Mouse (Mus musculus) megakaryocyte, embryonic 14.5 days (primary cell): ENCODE results near the gene Ppcdc. TPM values are rescaled to one million over a fixed set of nuclear protein-coding genes. Genes with fewer than 3 reads are reported as not detected.

Experiments
- H3K27me3 ChIP-seq: replicated peaks from 2 replicates; pipeline ENCODE3; 2012; ENCODE audit warnings: inconsistent platforms
- H3K36me3 ChIP-seq: replicated peaks from 2 replicates; pipeline ENCODE3; 2012; ENCODE audit warnings: low read length, inconsistent platforms, mixed read lengths
- H3K4me1 ChIP-seq: 2 replicates; pipeline ENCODE4 v1.6.1; 2012; ENCODE audit warnings: inconsistent platforms
- H3K4me3 ChIP-seq: replicated peaks from 2 replicates; pipeline ENCODE3; 2012; ENCODE audit warnings: moderate library complexity, mild to moderate bottlenecking, inconsistent platforms
- H3K9me3 ChIP-seq: 2 replicates; pipeline ENCODE4 v1.6.1; 2012; ENCODE audit warnings: inconsistent platforms
- FLI1 ChIP-seq: IDR thresholded peaks from 2 replicates; pipeline ENCODE4 v1.6.1; 2012; ENCODE audit warnings: low read length, inconsistent platforms, mixed read lengths
- GATA1 ChIP-seq: IDR thresholded peaks from 3 replicates; pipeline ENCODE4 v1.6.1; 2012; ENCODE audit warnings: mixed read lengths, low read length, inconsistent platforms, borderline replicate concordance
- polyA plus RNA-seq: library from polyadenylated mRNA; stranded (reverse); fragments of >175 nt; gene quantifications from 2 replicates; pipeline ENCODE4 v1.2.3, GENCODE M21; 2012; ENCODE audit warnings: low replicate concordance; ENCODE audit not compliant: insufficient read depth

The Ppcdc gene
- polyA plus RNA-seq, 1 experiment: 20.9 TPM

DNA sequence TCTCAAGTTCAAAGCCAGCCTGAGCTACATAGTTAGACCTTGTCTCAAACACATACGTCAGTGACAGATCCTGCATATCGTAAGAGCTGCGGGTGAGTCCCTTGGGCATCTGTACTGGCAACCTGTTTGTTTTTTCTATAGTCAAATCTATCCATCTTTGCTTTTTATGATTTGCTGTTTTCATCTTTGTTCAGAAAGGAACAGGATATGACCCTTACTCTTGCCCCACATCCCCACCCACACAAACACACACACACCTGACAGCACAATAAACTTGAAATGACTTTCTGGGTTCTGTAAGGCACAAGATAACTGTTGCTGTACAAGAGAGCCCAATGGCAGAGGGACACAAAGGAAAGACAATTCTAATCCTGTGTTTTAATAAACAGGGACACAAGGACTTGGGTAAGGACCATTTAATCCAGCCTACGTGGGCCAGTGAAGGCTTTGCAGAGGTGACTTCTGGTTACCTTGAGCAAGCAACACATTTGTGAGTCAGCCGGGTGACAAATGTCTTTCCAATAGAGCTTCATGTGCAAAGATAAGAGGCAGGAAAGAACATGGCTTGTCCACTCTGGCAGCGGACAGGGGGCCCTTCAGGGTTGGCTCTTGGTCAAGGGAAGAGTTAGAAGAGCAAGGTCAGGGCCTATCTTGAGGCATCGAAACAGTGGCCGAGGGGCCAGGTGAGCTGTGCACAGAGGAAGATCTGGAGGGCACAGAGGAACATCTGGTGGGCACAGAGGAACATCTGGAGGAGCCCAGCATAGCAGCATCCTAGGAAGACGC lies 32.6 kb downstream of the Ppcdc start:
- Histone ChIP-seq H3K9me3 (peaks cover under 1% of the 10 kb centered on the region; the same call in 1 of the 2 replicates), H3K4me1 (peaks cover 64% of the 10 kb centered on the region), H3K27me3 (no peaks in the 10 kb centered on the region), H3K36me3 (peaks cover 13% of the 10 kb centered on the region), H3K4me3 (no peak overlapping the region)
- TF ChIP-seq GATA1 (no peak), FLI1 (no peak)

DNA sequence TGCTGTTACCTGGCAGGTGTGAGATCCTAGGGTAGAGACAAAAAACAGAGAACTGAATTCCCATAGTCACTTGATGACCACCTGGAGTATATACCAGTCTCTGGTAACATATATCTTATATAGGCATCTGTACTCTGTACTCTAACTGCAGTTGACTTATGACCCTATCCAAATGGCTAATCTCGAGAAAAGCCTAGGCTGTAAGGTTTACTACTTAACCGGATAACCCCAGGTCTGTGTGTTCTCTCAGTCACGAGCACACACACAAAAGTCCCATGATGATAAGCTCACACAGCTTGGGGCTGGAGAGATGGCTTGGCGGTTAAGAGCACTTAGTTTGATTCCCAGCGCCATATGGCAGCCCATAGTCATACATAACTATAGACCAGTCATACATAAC lies 33.5 kb downstream of the Ppcdc start:
- H3K9me3 ChIP-seq: peaks cover 9% of the 10 kb centered on the region
- peaks cover 13% of the 10 kb centered on the region for H3K36me3 ChIP-seq
- peaks cover 65% of the 10 kb centered on the region for H3K4me1 ChIP-seq
- H3K4me3 ChIP-seq: no peak overlapping the region
- TF ChIP-seq FLI1 (no peak), GATA1 (no peak)
- no peaks in the 10 kb centered on the region for H3K27me3 ChIP-seq

- TF ChIP-seq FLI1: no peak
- no peak for TF ChIP-seq GATA1
- H3K36me3 ChIP-seq: peaks cover 19% of the 10 kb centered on the region
- no peak overlapping the region for H3K4me3 ChIP-seq
- H3K4me1 ChIP-seq: peaks cover 48% of the 10 kb centered on the region
- peaks cover 30% of the 10 kb centered on the region for H3K9me3 ChIP-seq
- H3K27me3 ChIP-seq: no peaks in the 10 kb centered on the region
Observed at GRCm38 (mm10) chr9:57404036-57404435, 35.9 kb downstream of the Ppcdc start.

DNA sequence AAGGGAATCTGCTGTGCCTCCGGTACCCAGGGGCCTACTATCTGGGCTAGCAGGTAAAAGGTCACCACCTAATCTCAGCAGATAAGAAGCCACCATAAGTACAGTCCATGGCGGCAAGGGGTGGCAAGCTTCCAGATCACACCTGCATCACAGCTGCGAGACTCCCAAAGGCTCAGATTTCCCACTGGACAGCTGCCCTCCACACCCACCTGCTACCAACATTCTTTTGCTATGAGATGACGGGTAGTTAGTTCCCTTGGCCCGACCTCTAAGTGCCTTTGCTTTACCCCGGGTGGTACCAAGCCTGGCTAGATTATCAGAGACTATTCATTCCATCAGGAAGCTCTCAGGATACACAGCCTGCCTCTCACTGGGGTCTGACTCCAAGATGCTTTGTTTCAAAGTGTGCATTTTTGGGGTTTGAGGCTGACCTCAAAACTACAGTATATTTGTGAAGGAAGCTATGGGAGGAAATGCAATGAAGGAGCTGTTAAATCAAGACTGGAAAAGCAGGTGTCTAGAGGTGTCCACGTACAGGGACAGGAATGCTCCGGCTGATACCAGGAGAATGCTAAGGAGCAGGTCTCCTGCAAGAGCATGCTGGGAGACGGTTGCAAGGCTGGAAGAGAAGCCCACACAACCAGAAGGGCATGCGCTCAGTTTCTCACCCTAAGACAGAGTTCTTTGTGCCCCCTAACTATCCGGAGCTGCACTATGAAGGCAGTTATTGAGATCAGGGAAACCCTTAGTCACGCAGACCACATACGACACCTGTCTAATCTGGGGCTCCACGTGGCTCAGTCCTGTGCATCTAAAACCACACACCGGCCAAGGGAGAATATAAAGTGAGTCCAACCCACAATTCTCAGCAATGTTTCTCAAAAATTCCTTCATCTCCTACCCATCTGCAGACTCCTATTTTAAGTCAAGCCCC lies 37.3 kb downstream of the Ppcdc start:
- peaks cover 21% of the 10 kb centered on the region for H3K36me3 ChIP-seq
- no peak overlapping the region for H3K4me3 ChIP-seq
- H3K9me3 ChIP-seq: peaks cover 41% of the 10 kb centered on the region
- H3K4me1 ChIP-seq: peaks cover 46% of the 10 kb centered on the region
- no peaks in the 10 kb centered on the region for H3K27me3 ChIP-seq
- TF ChIP-seq GATA1 (no peak), FLI1 (no peak)

DNA sequence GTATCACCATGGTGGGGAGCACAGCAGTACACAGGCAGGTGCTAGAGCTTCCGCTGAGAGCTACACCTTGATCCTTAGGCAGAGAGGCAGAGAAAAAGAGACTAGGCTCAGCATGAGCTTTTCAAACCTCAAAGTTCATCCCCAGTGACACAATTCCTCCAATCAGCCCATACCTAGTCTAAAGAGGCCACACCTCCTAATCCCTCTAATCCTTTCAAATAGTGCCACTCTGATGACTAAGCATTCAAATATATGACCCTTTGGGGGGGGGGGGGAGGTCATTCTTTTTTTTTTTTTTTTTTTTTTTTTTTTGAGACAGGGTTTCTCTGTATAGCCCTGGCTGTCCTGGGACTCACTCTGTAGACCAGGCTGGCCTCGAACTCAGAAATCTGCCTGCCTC lies 41.2 kb downstream of the Ppcdc start:
- H3K36me3 ChIP-seq: peaks cover 23% of the 10 kb centered on the region
- peaks cover 57% of the 10 kb centered on the region for H3K9me3 ChIP-seq
- no peak overlapping the region for H3K4me3 ChIP-seq
- TF ChIP-seq FLI1 (no peak), GATA1 (no peak)
- H3K4me1 ChIP-seq: peaks cover 24% of the 10 kb centered on the region
- no peaks in the 10 kb centered on the region for H3K27me3 ChIP-seq

GRCm38 (mm10) chr9:57392892-57393291 lies 47.0 kb downstream of the Ppcdc start:
- Histone ChIP-seq H3K4me1 (peaks cover 32% of the 10 kb centered on the region), H3K36me3 (peaks cover 4% of the 10 kb centered on the region), H3K27me3 (no peaks in the 10 kb centered on the region), H3K4me3 (no peak overlapping the region), H3K9me3 (peaks cover 18% of the 10 kb centered on the region)
- TF ChIP-seq GATA1: no peak
- no peak for TF ChIP-seq FLI1

DNA sequence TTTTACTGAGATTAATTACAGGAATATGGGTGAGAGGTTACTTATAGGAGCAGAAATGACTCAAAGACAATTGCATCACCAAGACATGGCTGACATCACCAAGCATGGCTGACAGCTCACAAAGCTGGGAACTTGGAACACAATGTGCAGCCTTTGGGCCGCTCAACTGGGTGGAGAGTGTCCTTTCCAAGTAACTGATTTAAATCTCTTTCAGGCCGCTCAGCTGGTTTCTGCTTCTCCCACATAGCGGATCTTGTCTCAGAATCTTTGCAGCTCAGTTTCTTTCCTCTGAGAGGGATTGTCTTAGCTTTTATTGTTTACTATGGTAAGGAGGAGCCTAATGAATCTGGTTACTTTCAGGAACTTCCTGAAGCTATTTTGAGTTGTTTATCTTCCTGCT lies 49.1 kb downstream of the Ppcdc start:
- H3K4me1 ChIP-seq: peaks cover 35% of the 10 kb centered on the region
- H3K27me3 ChIP-seq: no peaks in the 10 kb centered on the region
- no peaks in the 10 kb centered on the region for H3K36me3 ChIP-seq
- no peak overlapping the region for H3K4me3 ChIP-seq
- TF ChIP-seq GATA1 (no peak), FLI1 (no peak)
- H3K9me3 ChIP-seq: peaks cover 3% of the 10 kb centered on the region

DNA sequence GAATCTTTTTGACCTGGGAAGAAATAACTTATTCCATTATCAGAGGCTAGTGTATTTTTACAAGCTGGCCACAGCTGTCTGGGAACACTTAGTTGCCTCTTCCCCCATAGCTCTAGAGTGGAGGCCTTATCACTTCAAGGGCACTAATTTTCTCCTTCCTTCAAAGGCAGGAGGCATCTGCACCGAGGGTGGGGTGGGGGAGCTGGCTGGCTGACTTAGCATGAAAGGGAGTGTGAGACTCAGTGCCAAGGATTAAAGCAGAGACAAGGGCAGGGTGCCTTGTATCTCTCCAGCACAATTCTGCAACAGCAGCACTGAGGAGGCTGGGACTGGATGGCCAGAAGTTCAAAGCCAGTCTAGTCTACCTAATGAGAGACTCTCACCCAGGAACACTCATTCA lies 50.8 kb downstream of the Ppcdc start:
- no peaks in the 10 kb centered on the region for H3K9me3 ChIP-seq

GRCm38 (mm10) chr9:57386926-57387325 lies 53.0 kb downstream of the Ppcdc start:
- TF ChIP-seq GATA1 (no peak), FLI1 (no peak)
- Histone ChIP-seq H3K36me3 (no peaks in the 10 kb centered on the region), H3K9me3 (no peaks in the 10 kb centered on the region), H3K27me3 (no peaks in the 10 kb centered on the region), H3K4me3 (no peak overlapping the region), H3K4me1 (peaks cover 36% of the 10 kb centered on the region)

More for the DNA sequence above, 50.8 kb downstream of the Ppcdc start:
- Histone ChIP-seq H3K4me3 (peak overlapping the region; percentile 43), H3K36me3 (no peaks in the 10 kb centered on the region), H3K4me1 (peaks cover 41% of the 10 kb centered on the region), H3K27me3 (no peaks in the 10 kb centered on the region)
- no peak for TF ChIP-seq FLI1
- TF ChIP-seq GATA1: no peak

- Histone ChIP-seq H3K36me3 (no peaks in the 10 kb centered on the region), H3K27me3 (peaks cover 3% of the 10 kb centered on the region), H3K4me3 (no peak overlapping the region), H3K4me1 (peaks cover 28% of the 10 kb centered on the region), H3K9me3 (no peaks in the 10 kb centered on the region)
- TF ChIP-seq GATA1 (no peak), FLI1 (no peak)
Observed at GRCm38 (mm10) chr9:57384621-57385020, 55.3 kb downstream of the Ppcdc start.
